Mouse (Mus musculus): ENCODE measurements at regions not wholly inside any gene's neighbourhood (a gene's known extent, or its start where the extent isn't known, plus 50 kb on each side); places are given as distances from the start of the nearest gene placed in this dataset.

- peak; percentile 19 to 37 for DNase-seq (ENCODE audit: low spot score in 2 of 2)
Observed at GRCm38 (mm10) chr16:24218162-24218849, 175.0 kb upstream of the Lpp start.

GRCm38 (mm10) chr16:24216828-24217227, 176.5 kb upstream of the Lpp start:
- DNase-seq (ENCODE audit: low spot score in 2 of 2): no peak

- DNase-seq (ENCODE audit: low spot score in 2 of 2): no peak
Observed at GRCm38 (mm10) chr16:24215353-24215752, 178.0 kb upstream of the Lpp start.

- DNase-seq (ENCODE audit: low spot score in 2 of 2): no peak
Observed at GRCm38 (mm10) chr16:24213577-24213976, 179.7 kb upstream of the Lpp start.

DNA sequence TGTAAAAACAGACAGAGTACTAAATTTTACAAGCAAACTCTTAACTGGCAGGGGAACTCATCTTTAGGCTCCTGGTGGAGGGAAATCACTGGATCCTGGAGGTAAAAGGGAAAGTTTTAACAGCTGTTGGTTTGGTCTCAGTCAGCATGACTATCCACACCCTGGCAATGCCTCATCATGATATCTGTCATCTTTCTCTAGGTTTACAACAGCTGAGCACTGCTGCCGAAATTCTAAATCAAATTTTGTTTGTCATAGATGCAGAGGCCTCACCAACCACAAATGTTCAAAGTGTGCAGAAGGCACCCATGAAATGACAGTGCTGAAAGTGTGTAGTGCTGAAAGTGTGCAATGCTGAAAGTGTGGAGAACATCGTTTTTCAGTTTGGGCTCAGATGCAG, 180.6 kb upstream of the Lpp start:
- DNase-seq (ENCODE audit: low spot score in 2 of 2): no peak

- DNase-seq (ENCODE audit: low spot score in 2 of 2): no peak
Observed at GRCm38 (mm10) chr16:24211588-24211987, 181.7 kb upstream of the Lpp start.

DNA sequence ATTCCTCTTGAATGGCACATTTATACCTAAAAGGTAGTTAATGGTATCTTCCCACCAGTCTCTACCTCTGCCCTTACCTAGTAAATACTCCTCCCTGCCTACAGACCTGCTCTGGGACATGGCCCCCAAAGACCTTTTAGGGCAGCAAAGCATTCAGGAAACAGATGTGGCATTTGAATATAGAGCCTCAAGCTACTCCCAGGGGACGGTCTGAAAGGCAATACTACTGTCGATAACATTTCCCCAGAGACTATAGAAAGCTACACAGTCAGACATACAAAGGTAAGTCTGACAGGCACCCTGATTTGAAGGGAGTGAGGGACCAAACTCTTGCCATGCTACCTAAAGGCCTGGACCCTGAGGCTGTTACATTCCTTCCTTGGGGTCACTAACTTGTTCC, 184.4 kb upstream of the Lpp start:
- DNase-seq (ENCODE audit: low spot score in 2 of 2): no peak

GRCm38 (mm10) chr16:24208118-24208517, 185.2 kb upstream of the Lpp start:
- DNase-seq (ENCODE audit: low spot score in 2 of 2): no peak

- DNase-seq (ENCODE audit: low spot score in 2 of 2): no peak
Observed at GRCm38 (mm10) chr16:24207056-24207455, 186.3 kb upstream of the Lpp start.

DNA sequence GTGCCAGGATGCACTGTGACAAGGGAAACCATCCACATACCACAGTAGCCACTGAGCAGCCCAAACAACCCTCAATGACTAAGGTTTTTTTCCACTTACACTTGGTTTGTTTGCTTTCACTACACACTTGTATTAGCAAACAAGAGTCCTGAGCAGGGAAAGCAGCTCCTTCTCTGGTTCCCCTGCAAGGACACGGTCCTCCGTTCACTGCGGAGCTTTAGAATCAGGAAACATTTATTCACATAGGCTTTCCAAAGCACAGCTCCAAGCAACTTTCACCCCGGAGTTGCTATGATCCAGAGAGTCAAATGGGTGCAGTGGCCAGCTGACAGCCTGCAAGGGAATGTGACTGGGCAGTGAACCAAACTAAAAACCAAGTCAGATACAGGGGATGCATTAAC, 186.8 kb upstream of the Lpp start:
- DNase-seq (ENCODE audit: low spot score in 2 of 2): no peak

- DNase-seq (ENCODE audit: low spot score in 2 of 2): no peak
Observed at GRCm38 (mm10) chr16:24205594-24205993, 187.7 kb upstream of the Lpp start.

DNA sequence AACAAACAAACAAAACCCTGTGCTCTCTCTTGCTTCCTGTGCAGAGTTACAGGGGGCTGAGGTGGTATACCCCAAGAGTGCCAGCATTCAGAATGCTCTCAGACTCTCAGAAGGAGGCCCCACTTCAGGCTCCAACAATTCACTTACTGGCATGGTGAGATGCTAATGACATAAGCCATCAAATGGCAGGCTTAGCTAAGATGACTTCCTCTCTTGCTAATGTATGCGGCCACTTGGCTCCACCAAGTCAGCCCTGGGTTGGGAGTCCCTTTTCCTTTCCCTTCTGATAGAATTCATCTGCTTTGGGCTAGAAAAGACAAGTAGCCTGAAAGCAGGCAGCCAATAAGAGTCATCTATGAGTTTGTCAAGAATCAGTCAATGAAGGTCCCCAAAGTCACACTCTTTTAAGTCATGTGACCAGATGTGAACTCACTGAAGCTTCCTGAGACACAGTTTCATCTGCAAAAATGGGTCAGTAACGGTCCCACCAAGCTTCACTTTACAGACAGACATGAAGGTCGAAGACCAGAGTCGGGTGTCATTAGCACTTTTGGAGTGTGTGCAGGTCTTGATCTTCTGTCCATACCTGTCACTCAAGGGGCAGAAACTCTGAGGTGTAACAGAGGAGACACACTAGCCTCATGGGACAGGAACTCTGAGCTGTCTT, 189.1 kb upstream of the Lpp start:
- no peak for DNase-seq (ENCODE audit: low spot score in 2 of 2)

GRCm38 (mm10) chr16:24202653-24203052, 190.7 kb upstream of the Lpp start:
- no peak for DNase-seq (ENCODE audit: low spot score in 2 of 2)

GRCm38 (mm10) chr16:24201455-24201854, 191.9 kb upstream of the Lpp start:
- no peak for DNase-seq (ENCODE audit: low spot score in 2 of 2)

GRCm38 (mm10) chr16:24200200-24200599, 193.1 kb upstream of the Lpp start:
- no peak for DNase-seq (ENCODE audit: low spot score in 2 of 2)

DNA sequence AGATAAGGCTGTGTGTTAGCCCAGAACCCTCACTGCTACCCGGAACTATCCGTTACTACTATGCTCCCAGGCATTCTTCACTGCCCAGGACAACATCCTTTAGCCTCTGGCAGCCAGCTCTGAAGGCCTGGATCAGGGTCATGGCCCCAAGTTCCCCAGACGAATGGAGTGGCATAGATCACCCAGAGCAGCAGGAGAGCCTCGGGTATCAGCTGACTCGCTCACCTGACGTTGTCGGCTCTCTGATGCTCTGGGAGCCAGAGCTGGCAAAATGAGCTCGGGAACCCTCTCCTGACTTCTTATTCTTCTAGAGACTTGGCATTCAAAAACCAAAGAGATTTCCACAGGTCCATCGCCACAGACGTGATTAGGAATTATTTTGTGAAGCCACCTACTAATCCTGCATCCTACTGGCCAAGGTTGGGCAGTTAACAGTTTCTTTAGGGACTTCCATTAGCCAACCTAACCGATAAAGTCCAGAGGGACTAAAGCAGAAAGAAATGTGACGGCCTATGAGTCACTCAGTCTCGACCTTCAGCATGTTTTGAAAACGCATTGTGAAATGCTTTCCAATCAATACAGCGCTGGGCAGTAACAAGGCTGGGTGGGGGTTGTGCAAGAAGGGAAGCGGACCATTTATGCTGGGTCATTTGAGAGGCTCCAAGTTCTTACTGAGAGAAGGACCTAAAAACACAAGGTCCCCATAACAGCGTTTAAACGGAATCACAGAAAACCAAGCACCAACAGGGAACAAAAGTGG, 193.7 kb upstream of the Lpp start:
- DNase-seq (ENCODE audit: low spot score in 2 of 2): no peak

DNA sequence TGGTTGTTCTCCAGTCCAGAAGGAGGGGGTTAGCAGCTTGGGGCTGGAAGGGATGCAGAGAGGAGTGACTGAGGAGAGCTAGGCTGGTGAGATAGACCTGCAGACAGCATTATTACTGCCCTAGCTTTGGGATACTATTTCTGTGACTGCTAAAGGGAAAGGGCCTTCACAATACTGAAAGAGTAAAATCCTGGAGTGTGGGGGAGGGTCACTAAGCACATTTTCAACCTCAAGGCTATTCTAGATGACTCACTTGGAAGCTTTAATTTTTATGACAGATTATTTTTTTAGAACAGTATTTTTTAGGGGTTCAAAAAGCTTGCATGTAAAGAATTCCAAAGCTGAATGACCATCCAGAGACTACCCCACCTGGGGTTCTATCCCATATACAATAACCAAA, 195.0 kb upstream of the Lpp start:
- no peak for DNase-seq (ENCODE audit: low spot score in 2 of 2)

- DNase-seq (ENCODE audit: low spot score in 2 of 2): no peak
Observed at GRCm38 (mm10) chr16:24197618-24198017, 195.7 kb upstream of the Lpp start.

DNA sequence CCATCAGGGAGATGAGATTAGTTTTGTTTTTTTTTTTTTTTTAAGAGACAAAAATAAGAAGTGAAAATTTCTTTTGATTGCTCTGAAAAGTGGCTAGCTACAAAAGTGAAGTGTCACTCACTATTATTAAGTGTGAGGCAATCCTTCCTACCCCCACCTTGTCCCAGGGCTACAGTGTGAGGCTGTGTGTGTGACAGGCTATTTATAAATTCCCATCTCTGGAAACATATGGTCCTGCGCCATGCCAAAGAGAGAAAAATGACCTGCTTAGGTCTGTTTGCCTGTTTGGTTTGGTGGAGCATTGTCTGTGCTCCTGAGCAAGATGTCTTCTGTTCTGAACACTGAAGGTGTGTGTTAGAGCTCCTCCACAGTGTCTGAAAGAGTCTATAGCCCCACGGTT, 199.4 kb upstream of the Lpp start:
- DNase-seq (ENCODE audit: low spot score in 2 of 2): no peak

DNA sequence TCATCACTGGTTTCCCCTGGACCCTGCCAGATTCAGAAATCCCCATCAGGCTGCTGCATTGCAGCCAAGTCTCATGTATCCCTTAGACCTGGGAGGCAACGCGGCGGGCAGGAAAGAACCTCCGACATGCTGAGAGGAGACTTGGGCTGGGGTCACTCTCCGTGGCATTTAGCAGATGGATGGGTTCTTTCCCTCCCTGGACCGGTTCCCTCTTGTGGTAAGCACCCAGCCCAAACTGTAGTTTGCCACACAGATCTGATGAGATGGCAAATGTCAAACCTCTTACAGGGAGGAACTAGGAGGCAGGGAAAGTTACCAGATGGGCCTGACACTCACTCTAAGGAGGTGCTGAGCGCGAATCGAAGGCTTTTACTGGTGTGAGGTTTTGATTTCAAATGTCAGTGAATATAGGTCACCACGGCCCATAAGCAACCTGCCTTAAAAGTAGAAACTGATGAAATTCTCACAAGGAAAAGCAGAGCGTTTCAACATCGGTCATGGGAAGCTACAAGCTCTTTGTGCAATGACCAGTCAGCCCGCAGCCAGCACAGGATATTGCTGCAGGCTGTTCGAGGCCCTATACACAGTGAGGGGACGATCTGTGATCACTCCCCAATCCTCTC, 199.9 kb upstream of the Lpp start:
- no peak for DNase-seq (ENCODE audit: low spot score in 2 of 2)

- no peak for DNase-seq (ENCODE audit: low spot score in 2 of 2)
Observed at GRCm38 (mm10) chr16:24192013-24192412, 201.3 kb upstream of the Lpp start.

- no peak for DNase-seq (ENCODE audit: low spot score in 2 of 2)
Observed at GRCm38 (mm10) chr16:24187131-24187530, 198.5 kb upstream of the Bcl6 start.

Measured in layer of hippocampus, postnatal 10 days (tissue).